Mouse (Mus musculus) lung, embryonic 16.5 days (tissue): Measurements from ENCODE around the gene Rassf2. TPM values are rescaled to one million over a fixed set of nuclear protein-coding genes. Genes with fewer than 3 reads are reported as not detected.

Source experiments
- ATAC-seq: fragments of 200-750 bp; cut with Nextera tagmentation; 2 replicates; pipeline ENCODE4 v1.8.0; 2017; ENCODE audit warnings: low read depth, mild to moderate bottlenecking, moderate library complexity
- H3K27ac ChIP-seq: fragments of 300-500 bp; sonication (generic); 2 replicates; pipeline ENCODE4 v1.5.1; 2014; ENCODE audit warnings: mild to moderate bottlenecking, control low read depth, low read length
- H3K27me3 ChIP-seq: fragments of 300-500 bp; sonication (generic); 2 replicates; pipeline ENCODE4 v1.6.1; 2014; ENCODE audit warnings: low read depth, low read length, mixed read lengths; ENCODE audit not compliant: control insufficient read depth, insufficient read depth
- H3K36me3 ChIP-seq: fragments of 300-500 bp; sonication (generic); 2 replicates; pipeline ENCODE4 v1.6.1; 2014; ENCODE audit warnings: low read length; ENCODE audit not compliant: control insufficient read depth, insufficient read depth
- H3K4me1 ChIP-seq: fragments of 300-500 bp; sonication (generic); replicated peaks from 2 replicates; pipeline ENCODE4 v1.6.1; 2014; ENCODE audit warnings: low read length, mixed read lengths; ENCODE audit not compliant: control insufficient read depth, insufficient read depth
- H3K4me2 ChIP-seq: fragments of 300-500 bp; sonication (generic); 2 replicates; pipeline ENCODE4 v1.6.1; 2014; ENCODE audit warnings: low read depth, low read length, control low read depth
- H3K4me3 ChIP-seq: fragments of 300-500 bp; sonication (generic); 2 replicates; pipeline ENCODE4 v1.5.1; 2014; ENCODE audit warnings: mild to moderate bottlenecking, low read length, control low read depth
- H3K9ac ChIP-seq: fragments of 300-500 bp; sonication (generic); 2 replicates; pipeline ENCODE4 v1.6.1; 2014; ENCODE audit warnings: low read length, control low read depth
- H3K9me3 ChIP-seq: fragments of 300-500 bp; sonication (generic); 2 replicates; pipeline ENCODE4 v1.6.1; 2016; ENCODE audit warnings: low read length; ENCODE audit not compliant: control insufficient read depth
- WGBS: fragments of 180-500 bp; shearing (Covaris S2); extraction: QIAGEN DNeasy Blood & Tissue Kit; methylation state at CpG from one replicate; pipeline ENCODE4 v1.1.7; 2014; 5-methylcytosine and 5-hydroxymethylcytosine counted together
- polyA plus RNA-seq: library from polyadenylated mRNA; unstranded; fragments of >200 nt; fragmentation: Nextera tagmentation; extraction: Ambion mirVana; gene quantifications from 2 replicates; pipeline ENCODE4 v1.2.1, GENCODE M21; 2015

The Rassf2 gene
- 14.5 and 14.6 TPM in 2 replicates for polyA plus RNA-seq

DNA sequence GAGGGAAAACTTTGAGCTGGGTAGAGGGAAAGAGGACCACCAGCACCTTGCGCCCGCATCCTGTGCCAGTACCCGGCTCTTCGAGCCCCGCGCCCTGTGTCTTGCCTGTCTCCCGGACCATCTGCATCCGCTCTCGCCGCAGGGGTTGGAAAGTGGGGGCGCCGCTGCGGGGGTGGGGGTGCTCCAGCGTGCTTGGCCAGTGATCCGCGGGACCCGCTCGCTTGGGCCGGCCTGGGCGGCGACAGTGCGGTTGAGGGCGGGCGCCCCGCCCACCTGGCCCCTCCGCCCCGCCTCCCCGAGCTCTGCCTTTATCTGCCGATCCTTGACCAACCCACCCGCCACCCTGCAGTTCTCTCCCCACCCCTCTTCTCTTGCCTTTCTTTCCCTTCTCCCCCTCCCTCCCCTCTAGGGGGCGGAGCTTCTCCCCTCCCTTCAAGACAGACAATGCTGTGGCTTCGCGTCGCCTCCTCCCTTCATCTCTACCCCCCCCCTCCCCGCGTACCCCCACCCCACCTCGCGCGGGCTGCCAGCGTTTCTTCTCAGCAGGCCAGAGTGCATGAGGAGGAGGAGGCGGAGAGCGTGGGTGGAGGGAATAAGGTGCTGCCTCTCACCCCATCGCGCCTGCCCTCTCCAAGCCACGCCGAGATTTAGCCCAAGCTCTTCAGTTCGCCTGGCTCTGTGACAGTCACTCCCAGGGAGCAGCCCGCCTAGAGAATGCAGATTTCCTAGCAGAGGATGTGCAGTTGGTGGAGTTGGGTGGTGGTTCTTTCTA, at the start of gene Rassf2:
Rassf2 (minus strand) TSS at position 613 of the 772 bp plus-strand sequence.
- ATAC-seq, result peak; percentile 95
- under 1% methylated on average over 45 of the region's 48 CpGs for WGBS
- Histone ChIP-seq H3K4me2 (peak within 1 kb of the TSS; percentile 94), H3K27me3 (peaks cover 12% of the 10 kb centered on the region; the same call in 1 of the 2 replicates), H3K36me3 (no peaks in the 10 kb centered on the region), H3K9ac (peak within 1 kb of the TSS; percentile 69), H3K27ac (peak within 1 kb of the TSS; percentile 67), H3K4me1 (peaks cover 17% of the 10 kb centered on the region), H3K4me3 (peak within 1 kb of the TSS; percentile 66), H3K9me3 (no peaks in the 10 kb centered on the region)

DNA sequence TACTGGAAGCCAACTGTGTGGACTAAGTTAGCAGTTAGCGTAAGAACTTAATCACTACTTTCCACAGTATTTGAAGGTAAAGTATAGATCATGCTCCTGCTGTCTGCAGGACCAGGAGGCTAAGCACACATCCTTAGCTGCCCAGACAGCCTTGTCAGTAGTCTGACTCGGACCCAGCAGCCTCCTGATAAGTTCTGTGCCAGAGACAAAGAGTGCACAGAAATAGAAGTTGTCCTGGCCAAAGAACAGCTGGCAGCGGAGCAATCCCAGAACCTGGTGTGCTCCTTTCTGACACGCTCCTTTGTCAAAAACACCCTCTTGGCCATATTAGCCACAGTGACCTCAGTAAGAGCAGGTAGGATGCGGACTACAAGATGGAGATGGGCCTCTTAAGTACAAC, 49.1 kb upstream of the Rassf2 start:
- no peak overlapping the region for H3K9ac ChIP-seq
- no peak for ATAC-seq
- WGBS, result 75% methylated on average over 5 of the region's 5 CpGs
- H3K27ac ChIP-seq, result no peak overlapping the region
- no peak overlapping the region for H3K4me2 ChIP-seq
- no peaks in the 10 kb centered on the region for H3K9me3 ChIP-seq
- no peaks in the 10 kb centered on the region for H3K4me1 ChIP-seq
- H3K36me3 ChIP-seq, result peaks cover 6% of the 10 kb centered on the region; the same call in 1 of the 2 replicates
- H3K27me3 ChIP-seq, result no peaks in the 10 kb centered on the region
- no peak overlapping the region for H3K4me3 ChIP-seq

DNA sequence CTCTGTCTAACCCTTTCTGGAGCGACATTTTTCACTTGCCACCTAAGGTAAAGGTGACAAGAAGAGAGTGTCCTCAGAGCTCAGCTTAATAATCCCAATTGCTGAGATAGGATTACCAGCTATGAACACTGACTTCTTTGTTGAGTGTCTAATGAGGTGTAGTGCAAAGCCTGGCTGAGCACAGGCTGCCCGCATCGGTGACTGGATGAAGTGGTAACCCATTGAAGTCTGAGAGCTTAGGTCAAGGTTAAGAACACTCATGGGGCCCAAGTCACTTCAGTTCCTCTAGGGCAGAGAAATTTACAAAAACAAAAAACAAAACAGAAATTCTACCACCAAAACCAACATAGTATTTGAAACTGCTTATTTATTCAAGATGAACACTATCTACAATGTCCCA, 43.0 kb upstream of the Rassf2 start:
- Histone ChIP-seq H3K9ac (no peak overlapping the region), H3K36me3 (peaks cover 6% of the 10 kb centered on the region; the same call in 1 of the 2 replicates), H3K9me3 (no peaks in the 10 kb centered on the region), H3K4me2 (no peak overlapping the region), H3K27ac (no peak overlapping the region), H3K4me1 (no peaks in the 10 kb centered on the region), H3K4me3 (no peak overlapping the region), H3K27me3 (no peaks in the 10 kb centered on the region)
- ATAC-seq, result no peak
- 64% methylated on average over 3 of the region's 3 CpGs for WGBS

DNA sequence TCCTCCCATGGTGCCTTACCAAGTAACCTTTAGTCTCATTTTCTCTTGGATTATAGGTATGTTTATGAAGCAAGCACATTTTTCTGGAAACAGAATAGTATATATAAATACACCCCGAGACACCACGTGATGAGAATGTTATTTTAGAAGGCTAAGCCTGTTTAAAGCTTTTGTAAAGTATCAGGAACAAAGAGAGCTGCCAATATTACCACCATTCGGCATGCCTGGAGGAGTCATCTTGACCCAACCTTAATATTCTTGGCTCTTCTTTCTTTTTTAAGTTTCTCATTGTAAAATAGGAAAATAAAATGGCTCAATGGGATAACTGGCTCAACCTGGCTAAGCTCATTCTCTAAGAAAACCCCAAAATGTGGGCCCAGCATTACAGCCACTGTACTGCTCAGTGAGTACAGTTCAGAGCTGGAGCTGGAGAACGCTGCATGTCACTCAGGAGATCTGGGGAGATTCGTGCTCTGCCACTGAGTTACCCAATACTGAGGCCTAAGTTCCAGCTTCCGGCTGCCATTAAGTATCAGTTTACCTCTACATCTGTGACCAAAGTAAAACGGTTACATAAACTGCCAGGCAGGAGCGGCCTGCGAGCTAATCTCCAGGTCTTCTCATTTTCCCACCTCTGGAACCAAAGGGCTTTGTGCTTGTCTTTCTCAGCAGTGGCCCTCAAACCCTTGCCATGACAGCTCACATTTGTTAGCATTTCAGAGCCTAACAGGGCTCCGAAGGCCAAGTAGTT, 40.1 kb upstream of the Rassf2 start:
- WGBS, result 85% methylated on average over 10 of the region's 10 CpGs
- Histone ChIP-seq H3K27ac (no peak overlapping the region), H3K4me2 (no peak overlapping the region), H3K9ac (no peak overlapping the region), H3K9me3 (no peaks in the 10 kb centered on the region), H3K4me3 (no peak overlapping the region), H3K4me1 (no peaks in the 10 kb centered on the region), H3K36me3 (peaks cover 6% of the 10 kb centered on the region; the same call in 1 of the 2 replicates), H3K27me3 (no peaks in the 10 kb centered on the region)
- ATAC-seq, result no peak

DNA sequence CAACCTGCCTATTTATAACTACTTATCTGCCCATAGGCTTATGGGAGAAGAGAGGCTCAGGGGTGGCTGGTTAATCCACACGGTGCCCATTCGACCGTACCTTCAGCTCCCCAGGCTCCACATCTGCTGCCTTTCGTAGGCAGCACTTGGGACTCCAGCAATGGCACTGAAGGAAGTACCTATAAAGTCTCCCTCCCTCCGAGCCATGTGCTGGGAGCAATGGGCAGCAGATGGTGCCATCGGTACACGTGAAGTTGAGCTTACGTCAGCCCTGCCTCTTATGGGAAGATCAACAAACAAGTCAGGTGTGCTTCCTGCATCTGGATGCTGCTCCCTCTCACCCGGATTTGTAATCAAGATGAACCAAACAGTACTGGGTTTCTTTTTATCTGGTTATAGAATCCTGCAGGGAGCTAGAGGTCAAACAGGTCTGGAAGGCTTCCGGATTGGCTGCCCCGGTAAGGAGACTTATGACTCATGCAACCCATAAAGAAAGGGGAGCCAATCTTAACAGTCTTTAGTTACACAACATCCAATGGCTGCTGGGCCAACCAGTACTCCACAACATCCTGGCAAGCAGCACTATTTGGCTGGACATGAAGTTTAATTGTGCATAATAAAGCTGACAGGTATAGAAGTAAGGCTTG, 34.2 kb upstream of the Rassf2 start:
- Histone ChIP-seq H3K27ac (no peak overlapping the region), H3K36me3 (0 out of 2 replicates have a peak, but pooled peaks cover 4% of the 10 kb centered on the region), H3K9me3 (no peaks in the 10 kb centered on the region), H3K4me3 (no peak overlapping the region), H3K9ac (no peak overlapping the region), H3K27me3 (no peaks in the 10 kb centered on the region), H3K4me2 (no peak overlapping the region), H3K4me1 (no peaks in the 10 kb centered on the region)
- no peak for ATAC-seq
- 75% methylated on average over 11 of the region's 11 CpGs for WGBS

DNA sequence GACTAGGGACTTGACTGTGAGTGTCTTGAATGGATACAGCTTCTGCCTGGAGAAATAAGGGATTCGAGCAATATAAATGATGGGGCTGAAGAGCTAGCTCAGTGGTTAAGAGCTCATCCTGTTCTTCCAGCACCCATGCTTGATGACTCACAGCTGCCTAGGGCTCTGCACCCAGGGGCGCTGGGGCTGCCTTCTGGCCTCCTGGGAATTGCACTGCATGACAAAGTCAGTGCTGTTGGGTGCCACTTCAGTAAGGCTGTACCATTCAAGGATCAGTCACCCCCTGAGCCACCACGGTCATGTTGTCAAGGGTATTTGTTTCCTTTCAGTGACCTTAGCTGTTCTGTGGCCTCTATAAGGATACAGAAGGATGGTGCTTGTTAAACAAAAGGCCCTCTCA, 33.7 kb upstream of the Rassf2 start:
- no peak overlapping the region for H3K9ac ChIP-seq
- no peaks in the 10 kb centered on the region for H3K4me1 ChIP-seq
- H3K4me3 ChIP-seq, result no peak overlapping the region
- H3K27ac ChIP-seq, result no peak overlapping the region
- no peaks in the 10 kb centered on the region for H3K9me3 ChIP-seq
- H3K4me2 ChIP-seq, result no peak overlapping the region
- H3K36me3 ChIP-seq, result 0 out of 2 replicates have a peak, but pooled peaks cover 4% of the 10 kb centered on the region
- no peaks in the 10 kb centered on the region for H3K27me3 ChIP-seq
- no peak for ATAC-seq
- WGBS, result 78% methylated on average over 3 of the region's 3 CpGs

DNA sequence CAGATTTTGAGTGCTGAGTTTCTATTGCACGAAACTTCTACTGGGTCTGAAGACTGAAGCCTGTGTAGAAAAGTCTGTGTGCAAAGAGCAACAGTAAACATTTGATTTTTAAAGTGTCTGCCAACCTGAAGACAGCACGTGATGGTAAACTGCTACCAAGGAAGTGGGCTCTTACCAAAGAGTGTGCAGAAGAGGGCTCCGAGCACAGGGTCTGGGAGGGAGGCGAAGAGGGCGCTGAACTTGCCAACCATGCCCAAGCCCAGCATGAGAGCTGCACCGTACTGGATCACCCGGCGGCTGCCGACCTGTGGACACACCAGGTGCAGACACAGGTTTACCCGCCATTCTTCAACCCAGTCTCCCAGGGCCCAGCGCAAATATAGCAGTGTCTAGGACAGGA, 31.8 kb upstream of the Rassf2 start:
- Histone ChIP-seq H3K4me3 (no peak overlapping the region), H3K4me2 (no peak overlapping the region), H3K27ac (no peak overlapping the region), H3K4me1 (no peaks in the 10 kb centered on the region), H3K9ac (no peak overlapping the region), H3K36me3 (peaks cover 12% of the 10 kb centered on the region; the same call in 1 of the 2 replicates), H3K27me3 (no peaks in the 10 kb centered on the region), H3K9me3 (no peaks in the 10 kb centered on the region)
- no peak for ATAC-seq
- 77% methylated on average over 11 of the region's 11 CpGs for WGBS

DNA sequence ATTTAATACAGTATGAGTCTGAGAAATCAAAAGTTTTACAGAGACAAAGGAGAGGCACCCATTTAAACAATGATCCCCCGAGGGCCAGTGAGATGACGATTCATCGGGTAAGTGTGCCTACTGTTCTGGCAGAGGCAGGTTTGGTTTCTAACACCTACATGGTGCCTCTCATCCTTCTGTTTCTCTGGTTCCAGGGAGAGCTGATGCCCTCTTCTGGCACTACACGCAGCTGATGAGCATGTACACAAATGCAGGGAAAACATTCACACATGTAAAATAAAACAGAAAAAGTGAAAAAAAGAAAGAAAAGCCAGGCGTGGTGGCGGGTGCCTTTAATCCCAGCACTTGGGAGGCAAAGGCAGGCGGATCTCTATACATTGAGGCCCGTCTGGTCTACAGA, 29.9 kb upstream of the Rassf2 start:
- ATAC-seq, result no peak
- peaks cover 16% of the 10 kb centered on the region for H3K36me3 ChIP-seq
- H3K4me3 ChIP-seq, result no peak overlapping the region
- 88% methylated on average over 8 of the region's 8 CpGs for WGBS
- H3K27ac ChIP-seq, result no peak overlapping the region
- H3K4me2 ChIP-seq, result no peak overlapping the region
- peaks cover 7% of the 10 kb centered on the region; the same call in 1 of the 2 replicates for H3K4me1 ChIP-seq
- no peaks in the 10 kb centered on the region for H3K9me3 ChIP-seq
- no peaks in the 10 kb centered on the region for H3K27me3 ChIP-seq
- no peak overlapping the region for H3K9ac ChIP-seq

DNA sequence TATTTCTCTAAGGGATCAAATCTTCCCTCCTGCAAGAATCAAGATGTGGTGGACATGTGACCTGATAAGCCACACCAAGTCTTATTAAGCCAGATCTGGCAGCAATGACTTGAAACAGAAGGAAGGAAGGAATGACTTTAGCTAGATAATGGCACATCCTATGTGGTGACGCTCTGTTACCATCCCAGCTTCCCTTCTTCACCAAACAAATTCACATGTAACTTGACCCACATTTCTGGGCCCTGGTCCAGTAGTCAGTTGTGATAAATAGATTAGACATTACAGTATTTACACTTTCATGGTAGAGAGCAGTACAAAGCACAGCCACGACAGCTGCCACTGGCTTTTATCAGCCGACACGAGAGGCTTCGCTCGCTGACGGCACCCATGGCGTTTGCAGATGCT, 25.3 kb upstream of the Rassf2 start:
- peak overlapping the region; percentile 6; the same call in 1 of the 2 replicates for H3K27ac ChIP-seq

More for the DNA sequence above, 25.3 kb upstream of the Rassf2 start:
- no peak overlapping the region for H3K4me2 ChIP-seq
- H3K36me3 ChIP-seq, result peaks cover 15% of the 10 kb centered on the region
- peaks cover 7% of the 10 kb centered on the region; the same call in 1 of the 2 replicates for H3K4me1 ChIP-seq
- WGBS, result 53% methylated on average over 8 of the region's 8 CpGs
- no peak overlapping the region for H3K4me3 ChIP-seq
- no peaks in the 10 kb centered on the region for H3K27me3 ChIP-seq
- no peaks in the 10 kb centered on the region for H3K9me3 ChIP-seq
- no peak overlapping the region for H3K9ac ChIP-seq
- ATAC-seq, result peak; percentile 90
